Mouse (Mus musculus) frontal cortex, postnatal 14 days (tissue): ENCODE measurements around the gene Apba1.

Source experiments
- DNase-seq, 2 experiments: peaks; one replicate each; pipeline ENCODE4 v3.0.0; 2022; ENCODE audit warnings: low spot score in 2 of 2

Gene Apba1

GRCm38 (mm10) chr19:23806796-23807195 lies 48.1 kb downstream of the Apba1 start:
- no peak for DNase-seq

GRCm38 (mm10) chr19:23807371-23807770 lies 48.7 kb downstream of the Apba1 start:
- no peak for DNase-seq

- no peak for DNase-seq
Measured at GRCm38 (mm10) chr19:23809236-23809635, 50.5 kb downstream of the Apba1 start.

- DNase-seq: no peak
Measured at GRCm38 (mm10) chr19:23810512-23810911, 51.8 kb downstream of the Apba1 start.

- no peak for DNase-seq
Measured at GRCm38 (mm10) chr19:23810976-23811375, 52.3 kb downstream of the Apba1 start.

- DNase-seq: no peak
Measured at GRCm38 (mm10) chr19:23816762-23817161, 58.1 kb downstream of the Apba1 start.

GRCm38 (mm10) chr19:23817196-23817595 lies 58.5 kb downstream of the Apba1 start:
- no peak for DNase-seq

GRCm38 (mm10) chr19:23819882-23820281 lies 61.2 kb downstream of the Apba1 start:
- DNase-seq: no peak

GRCm38 (mm10) chr19:23822497-23822896 lies 63.8 kb downstream of the Apba1 start:
- DNase-seq: no peak

- DNase-seq: no peak
Measured at GRCm38 (mm10) chr19:23823533-23823932, 64.8 kb downstream of the Apba1 start.

GRCm38 (mm10) chr19:23826251-23826650 lies 67.6 kb downstream of the Apba1 start:
- DNase-seq: no peak

GRCm38 (mm10) chr19:23830761-23831160 lies 72.1 kb downstream of the Apba1 start:
- no peak for DNase-seq

GRCm38 (mm10) chr19:23833685-23834682 lies 75.3 kb downstream of the Apba1 start:
- no peak for DNase-seq

GRCm38 (mm10) chr19:23834721-23835120 lies 76.0 kb downstream of the Apba1 start:
- DNase-seq: no peak

GRCm38 (mm10) chr19:23855832-23856231 lies 97.1 kb downstream of the Apba1 start:
- no peak for DNase-seq

- DNase-seq: no peak
Measured at GRCm38 (mm10) chr19:23858091-23858490, 99.4 kb downstream of the Apba1 start.

- no peak for DNase-seq
Measured at GRCm38 (mm10) chr19:23858781-23859180, 100.1 kb downstream of the Apba1 start.

- DNase-seq: no peak
Measured at GRCm38 (mm10) chr19:23860151-23860820, 101.6 kb downstream of the Apba1 start.

- DNase-seq: no peak
Measured at GRCm38 (mm10) chr19:23862736-23863135, 104.0 kb downstream of the Apba1 start.

- DNase-seq: no peak
Measured at GRCm38 (mm10) chr19:23863959-23864358, 105.3 kb downstream of the Apba1 start.

GRCm38 (mm10) chr19:23866045-23866444 lies 107.4 kb downstream of the Apba1 start:
- DNase-seq: no peak

- no peak for DNase-seq
Measured at GRCm38 (mm10) chr19:23867052-23867451, 108.4 kb downstream of the Apba1 start.

- no peak for DNase-seq
Measured at GRCm38 (mm10) chr19:23867589-23867988, 108.9 kb downstream of the Apba1 start.
